Mouse (Mus musculus) lung, embryonic 15.5 days (tissue): Measurements from ENCODE around the gene Rbm14. TPM values are rescaled to one million over a fixed set of nuclear protein-coding genes. Genes with fewer than 3 reads are reported as not detected.

ENCODE experiments used
- ATAC-seq: fragments of 200-750 bp; cut with Nextera tagmentation; 2 replicates; pipeline ENCODE4 v1.8.0; 2017; ENCODE audit warnings: moderate number of reproducible peaks, borderline replicate concordance; ENCODE audit not compliant: low FRiP score, low TSS enrichment; ENCODE audit errors: extremely low read depth
- H3K27ac ChIP-seq: fragments of 300-500 bp; sonication (generic); 2 replicates; pipeline ENCODE4 v1.5.1; 2015; ENCODE audit warnings: moderate library complexity, mild to moderate bottlenecking, inconsistent platforms
- H3K27me3 ChIP-seq: fragments of 300-500 bp; sonication (generic); 2 replicates; pipeline ENCODE4 v1.6.1; 2015; ENCODE audit warnings: inconsistent platforms
- H3K36me3 ChIP-seq: fragments of 300-500 bp; sonication (generic); 2 replicates; pipeline ENCODE4 v1.6.1; 2015; ENCODE audit warnings: inconsistent platforms
- H3K4me1 ChIP-seq: fragments of 300-500 bp; sonication (generic); 2 replicates; pipeline ENCODE4 v1.6.1; 2015; ENCODE audit warnings: inconsistent platforms
- H3K4me2 ChIP-seq: fragments of 300-500 bp; sonication (generic); 2 replicates; pipeline ENCODE4 v1.6.1; 2015; ENCODE audit warnings: inconsistent platforms, mild to moderate bottlenecking, moderate library complexity
- H3K4me3 ChIP-seq: fragments of 300-500 bp; sonication (generic); 2 replicates; pipeline ENCODE4 v1.5.1; 2015; ENCODE audit warnings: mild to moderate bottlenecking, inconsistent platforms
- H3K9ac ChIP-seq: fragments of 300-500 bp; sonication (generic); 2 replicates; pipeline ENCODE4 v1.6.1; 2015; ENCODE audit warnings: inconsistent platforms
- H3K9me3 ChIP-seq: fragments of 300-500 bp; sonication (generic); 2 replicates; pipeline ENCODE4 v1.6.1; 2016; ENCODE audit warnings: inconsistent platforms
- WGBS: fragments of 180-500 bp; shearing (Covaris S2); methylation state at CpG from one replicate; pipeline ENCODE4 v1.1.7; 2015; 5-methylcytosine and 5-hydroxymethylcytosine counted together
- polyA plus RNA-seq: library from polyadenylated mRNA; unstranded; fragments of >200 nt; fragmentation: Nextera tagmentation; extraction: Ambion mirVana; gene quantifications from 2 replicates; pipeline ENCODE4 v1.2.1, GENCODE M21; 2015

The Rbm14 gene
- 91.3 and 95.3 TPM in 2 replicates for polyA plus RNA-seq

DNA sequence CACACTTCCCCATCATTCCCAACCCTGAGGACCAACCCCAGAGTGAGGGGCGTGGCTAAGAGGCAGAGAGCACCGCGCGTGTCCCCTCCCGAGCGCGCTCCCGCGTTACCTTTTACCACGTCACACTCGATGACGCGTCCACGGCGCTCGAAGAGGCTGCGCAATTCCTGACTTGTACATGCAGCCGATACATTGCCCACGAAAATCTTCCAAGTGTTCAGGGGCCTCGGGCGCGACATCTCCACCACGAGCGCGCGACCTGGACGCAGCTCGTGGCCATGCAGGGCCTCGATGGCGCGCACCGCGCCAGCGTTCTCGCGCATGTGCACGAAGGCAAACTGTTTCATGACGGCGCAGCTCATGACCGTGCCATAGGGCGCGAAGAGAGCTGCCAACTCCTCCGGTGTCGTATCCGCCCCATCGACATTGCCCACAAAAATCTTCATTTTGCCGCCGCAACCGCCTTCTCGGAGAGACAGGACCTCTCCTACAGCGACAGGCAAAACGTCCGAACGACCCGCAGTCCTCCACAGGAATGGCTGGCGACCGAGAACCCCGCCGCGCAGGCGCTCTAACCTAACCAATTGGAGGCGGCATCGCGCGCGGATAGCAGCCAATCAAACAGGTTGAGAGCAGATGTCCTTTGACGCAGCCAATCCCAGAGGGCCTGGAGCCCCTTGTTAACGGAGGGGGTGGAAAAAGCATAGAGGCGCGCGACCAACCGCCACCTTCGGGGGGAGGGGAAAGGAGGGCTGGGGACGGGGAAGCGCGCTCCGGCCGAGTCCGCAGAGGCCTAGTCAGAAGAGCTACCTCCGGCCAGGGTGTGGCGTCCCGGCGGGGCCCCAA is at the start of gene Rbm14, which contains the start of gene Gm21992:
Gene Rbm14, minus strand, starts transcription at position 572 of the 846 bp plus-strand sequence.
Gene Gm21992, minus strand, starts transcription at position 550 of the 846 bp plus-strand sequence.
- Histone ChIP-seq H3K4me3 (peak within 1 kb of the TSS; percentile 72), H3K9ac (peak within 1 kb of the TSS; percentile 83), H3K36me3 (no peaks in the 10 kb centered on the region; the same call in 1 of the 2 replicates), H3K4me2 (peak within 1 kb of the TSS; percentile 73), H3K27me3 (no peaks in the 10 kb centered on the region), H3K4me1 (peaks cover 15% of the 10 kb centered on the region), H3K9me3 (no peaks in the 10 kb centered on the region), H3K27ac (peak within 1 kb of the TSS; percentile 96)
- under 1% methylated on average over 83 of the region's 83 CpGs for WGBS
- ATAC-seq, result peak; percentile 98

DNA sequence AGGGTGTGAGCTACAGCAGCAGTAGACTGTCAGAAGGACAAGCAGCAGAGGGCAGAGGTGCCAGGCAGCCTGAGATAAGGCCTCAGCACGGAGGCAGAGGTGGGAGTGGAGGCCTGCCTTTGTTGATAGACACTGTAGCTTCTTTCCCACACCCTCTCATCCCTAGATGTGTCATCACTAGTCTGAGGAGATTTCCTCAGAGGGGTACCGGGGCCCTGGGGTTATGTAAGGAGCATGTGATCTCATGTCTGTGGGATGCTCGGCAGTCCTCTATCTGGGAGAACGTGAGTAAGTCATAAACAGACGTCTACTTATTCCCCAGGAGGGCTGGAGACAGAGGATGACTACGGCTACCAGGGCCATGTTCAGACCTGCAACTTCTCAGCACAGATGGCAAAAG is 47.6 kb upstream of the Rbm14 start:
- Histone ChIP-seq H3K4me1 (peaks cover 10% of the 10 kb centered on the region), H3K36me3 (no peaks in the 10 kb centered on the region), H3K9me3 (no peaks in the 10 kb centered on the region), H3K9ac (no peak overlapping the region), H3K4me2 (no peak overlapping the region), H3K4me3 (no peak overlapping the region), H3K27me3 (peaks cover 17% of the 10 kb centered on the region; the same call in 1 of the 2 replicates), H3K27ac (no peak overlapping the region)
- peak; percentile 21; the same call in 1 of the 2 replicates for ATAC-seq
- 49% methylated on average over 6 of the region's 6 CpGs for WGBS

DNA sequence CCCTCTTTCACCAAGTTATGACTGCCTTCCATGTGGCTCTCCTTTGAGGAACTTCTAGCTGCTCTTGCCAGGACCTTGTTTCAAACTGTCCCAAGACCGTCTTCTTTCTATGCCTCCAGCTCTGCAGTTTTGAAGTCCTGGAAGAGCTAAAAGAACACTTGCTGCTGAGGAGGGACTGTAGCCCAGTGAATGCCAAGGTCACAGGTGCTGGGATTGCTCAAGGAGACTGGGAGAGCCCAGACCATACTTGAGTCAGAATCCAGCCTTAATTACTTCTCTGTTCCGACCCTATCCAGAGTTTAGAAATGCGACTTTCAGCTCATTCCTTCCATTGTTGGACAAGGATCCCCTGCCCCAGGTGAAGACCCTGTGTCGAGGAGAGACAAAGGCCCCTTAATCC is 44.5 kb upstream of the Rbm14 start:
- H3K4me3 ChIP-seq, result no peak overlapping the region
- H3K27ac ChIP-seq, result no peak overlapping the region
- no peaks in the 10 kb centered on the region for H3K9me3 ChIP-seq
- 68% methylated on average over 4 of the region's 4 CpGs for WGBS
- H3K4me2 ChIP-seq, result no peak overlapping the region
- no peaks in the 10 kb centered on the region for H3K36me3 ChIP-seq
- no peak for ATAC-seq
- H3K27me3 ChIP-seq, result peaks cover 23% of the 10 kb centered on the region; the same call in 1 of the 2 replicates
- H3K9ac ChIP-seq, result no peak overlapping the region
- H3K4me1 ChIP-seq, result peaks cover 10% of the 10 kb centered on the region

DNA sequence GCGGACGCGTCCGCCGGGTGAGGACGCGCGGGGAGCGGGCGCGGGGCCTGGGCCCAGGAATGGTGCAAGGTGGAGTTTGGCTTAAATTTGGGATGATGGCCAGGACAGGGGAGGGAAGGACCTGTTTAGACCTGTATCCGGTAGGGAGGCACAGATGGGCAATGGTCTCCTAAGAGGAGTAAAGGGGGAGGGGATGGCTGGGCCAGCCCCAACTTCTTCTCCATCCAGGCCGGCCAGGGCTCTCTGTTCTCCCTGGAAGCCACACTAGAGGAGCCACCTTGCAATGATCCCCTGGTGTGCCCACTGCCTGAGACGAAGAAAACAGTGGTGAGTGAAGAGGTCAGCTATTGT is 44.0 kb upstream of the Rbm14 start:
- WGBS, result 3% methylated on average over 14 of the region's 14 CpGs
- Histone ChIP-seq H3K36me3 (no peaks in the 10 kb centered on the region), H3K9ac (peak overlapping the region; percentile 52), H3K9me3 (no peaks in the 10 kb centered on the region), H3K4me3 (peak overlapping the region; percentile 51), H3K27me3 (peaks cover 23% of the 10 kb centered on the region; the same call in 1 of the 2 replicates), H3K27ac (no peak overlapping the region), H3K4me2 (peak overlapping the region; percentile 95), H3K4me1 (peaks cover 10% of the 10 kb centered on the region)
- 0 out of 2 replicates have a peak, but pooled peaks have one; percentile 19 for ATAC-seq

DNA sequence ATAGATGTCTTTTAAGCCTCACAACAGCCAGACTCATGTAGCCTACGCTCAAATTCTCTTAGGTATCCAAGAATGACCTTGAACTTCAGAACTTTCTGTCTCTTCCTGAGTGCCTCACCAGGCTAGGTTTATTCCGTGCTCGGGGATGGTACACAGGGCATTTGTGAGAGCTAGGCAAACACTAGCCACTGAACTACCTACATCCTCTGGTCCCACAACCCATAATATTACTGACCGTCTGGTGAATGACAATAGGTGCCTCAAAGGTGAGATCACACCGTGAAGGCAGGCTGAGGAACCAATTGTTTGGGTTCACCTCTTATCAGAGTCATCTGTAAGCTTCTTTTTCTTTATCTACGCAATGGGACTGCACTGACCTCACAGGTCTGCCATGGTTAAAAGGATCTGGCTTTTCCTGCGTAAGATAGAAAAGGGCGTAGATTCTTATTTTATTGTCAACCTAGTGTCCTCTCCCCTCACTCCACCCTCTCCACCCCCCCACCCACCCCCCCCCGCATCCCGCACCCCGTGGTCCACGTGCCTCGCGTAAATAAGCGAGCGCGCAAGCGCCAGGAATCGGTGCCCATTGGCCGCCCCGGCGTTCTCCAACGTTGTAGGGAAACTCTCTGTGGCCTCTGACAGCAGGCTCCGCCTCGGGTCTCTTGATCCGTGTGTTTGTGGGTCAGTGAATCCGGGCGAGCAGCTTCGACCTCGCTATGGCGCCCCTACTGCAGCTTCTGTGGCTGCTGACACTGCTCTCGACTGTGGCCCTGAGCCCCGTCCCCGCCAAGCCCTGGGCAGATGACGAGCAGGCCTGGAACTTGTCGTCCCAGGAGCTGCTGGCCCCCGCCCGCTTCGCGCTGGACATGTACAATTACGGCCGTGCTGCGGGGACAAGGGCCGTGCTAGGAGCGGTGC is 43.4 kb upstream of the Rbm14 start, which contains the start of gene Ctsf:
Gene Ctsf, plus strand, starts transcription at position 579 of the 918 bp plus-strand sequence.
- Histone ChIP-seq H3K9me3 (no peaks in the 10 kb centered on the region), H3K4me1 (peaks cover 10% of the 10 kb centered on the region), H3K36me3 (no peaks in the 10 kb centered on the region), H3K4me3 (peak within 1 kb of the TSS; percentile 51), H3K27ac (no peak within 1 kb of the TSS), H3K9ac (peak within 1 kb of the TSS; percentile 52), H3K27me3 (peaks cover 23% of the 10 kb centered on the region; the same call in 1 of the 2 replicates), H3K4me2 (peak within 1 kb of the TSS; percentile 95)
- 3% methylated on average over 45 of the region's 45 CpGs for WGBS
- peak; percentile 89; the same call in 1 of the 2 replicates for ATAC-seq

DNA sequence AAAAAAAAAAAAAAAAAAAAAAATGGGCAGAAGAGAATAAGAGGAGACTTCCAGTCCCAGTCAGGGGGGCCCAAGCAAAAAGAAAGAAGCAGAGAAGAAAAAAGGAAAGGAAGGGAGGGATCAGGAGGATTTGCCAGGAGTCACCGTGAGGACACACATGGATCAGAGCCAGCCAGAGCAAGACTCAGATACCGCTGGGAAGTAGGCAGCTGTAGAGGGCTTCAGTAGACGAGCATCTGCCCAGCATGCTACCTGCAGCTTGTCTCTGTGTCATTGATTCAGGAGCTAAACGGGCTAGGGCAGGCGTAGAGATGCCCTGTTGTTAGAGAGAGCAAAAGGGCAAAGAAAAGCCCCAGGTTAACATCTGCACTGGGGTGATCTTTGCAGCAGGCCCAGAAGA is 38.8 kb upstream of the Rbm14 start:
- Histone ChIP-seq H3K9ac (no peak overlapping the region), H3K4me2 (no peak overlapping the region), H3K4me1 (peaks cover 7% of the 10 kb centered on the region), H3K27ac (no peak overlapping the region), H3K27me3 (peaks cover 22% of the 10 kb centered on the region; the same call in 1 of the 2 replicates), H3K9me3 (no peaks in the 10 kb centered on the region), H3K36me3 (no peaks in the 10 kb centered on the region), H3K4me3 (no peak overlapping the region)
- no peak for ATAC-seq
- WGBS, result 42% methylated on average over 5 of the region's 5 CpGs

DNA sequence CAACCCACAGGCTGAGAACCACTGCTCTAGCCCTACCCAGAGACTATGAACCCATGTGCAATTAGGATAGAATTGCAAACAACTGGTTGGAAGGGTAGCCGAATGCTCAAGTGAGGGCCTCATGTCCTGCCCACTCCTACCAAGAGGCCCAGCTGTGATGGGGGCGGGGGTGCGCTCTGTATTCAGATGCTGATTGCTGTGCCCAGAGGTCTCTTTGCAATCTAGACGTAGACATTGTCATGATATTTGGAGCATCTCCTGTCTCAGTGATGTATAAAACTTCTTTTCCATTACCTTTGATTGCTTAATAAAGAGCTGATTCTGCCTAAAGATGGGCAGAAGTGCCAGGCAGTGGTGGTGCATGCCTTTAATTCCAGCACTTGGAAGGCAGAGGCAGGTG is 38.4 kb upstream of the Rbm14 start:
- WGBS, result 51% methylated on average over 4 of the region's 4 CpGs
- no peak for ATAC-seq
- H3K4me2 ChIP-seq, result no peak overlapping the region
- H3K4me1 ChIP-seq, result peaks cover 5% of the 10 kb centered on the region; the same call in 1 of the 2 replicates
- no peak overlapping the region for H3K27ac ChIP-seq
- no peak overlapping the region for H3K9ac ChIP-seq
- peaks cover 21% of the 10 kb centered on the region; the same call in 1 of the 2 replicates for H3K27me3 ChIP-seq
- no peaks in the 10 kb centered on the region for H3K36me3 ChIP-seq
- H3K9me3 ChIP-seq, result no peaks in the 10 kb centered on the region
- no peak overlapping the region for H3K4me3 ChIP-seq

DNA sequence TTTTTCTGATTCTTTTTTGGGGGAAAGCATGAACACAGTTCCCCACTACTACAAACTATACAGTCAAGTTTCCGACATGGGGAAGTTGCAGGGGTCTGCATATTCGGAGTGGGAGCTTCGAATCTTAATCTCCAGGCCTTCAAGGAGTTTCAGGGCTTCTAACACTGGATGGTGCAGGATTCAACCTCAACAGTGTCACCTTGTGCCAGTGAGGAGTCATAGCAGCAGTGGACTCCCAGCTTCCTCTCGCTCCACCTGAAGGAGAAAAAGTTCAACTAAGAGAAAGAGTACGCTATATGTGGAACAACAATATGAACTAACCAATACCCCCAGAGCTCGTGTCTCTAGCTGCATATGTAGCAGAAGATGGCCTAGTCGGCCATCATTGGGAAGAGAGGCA is 36.1 kb upstream of the Rbm14 start:
- Histone ChIP-seq H3K27me3 (peaks cover 7% of the 10 kb centered on the region; the same call in 1 of the 2 replicates), H3K9me3 (no peaks in the 10 kb centered on the region), H3K4me1 (no peaks in the 10 kb centered on the region), H3K27ac (no peak overlapping the region), H3K4me3 (no peak overlapping the region), H3K9ac (no peak overlapping the region), H3K36me3 (no peaks in the 10 kb centered on the region), H3K4me2 (no peak overlapping the region)
- ATAC-seq, result no peak
- 30% methylated on average over 7 of the region's 7 CpGs for WGBS

DNA sequence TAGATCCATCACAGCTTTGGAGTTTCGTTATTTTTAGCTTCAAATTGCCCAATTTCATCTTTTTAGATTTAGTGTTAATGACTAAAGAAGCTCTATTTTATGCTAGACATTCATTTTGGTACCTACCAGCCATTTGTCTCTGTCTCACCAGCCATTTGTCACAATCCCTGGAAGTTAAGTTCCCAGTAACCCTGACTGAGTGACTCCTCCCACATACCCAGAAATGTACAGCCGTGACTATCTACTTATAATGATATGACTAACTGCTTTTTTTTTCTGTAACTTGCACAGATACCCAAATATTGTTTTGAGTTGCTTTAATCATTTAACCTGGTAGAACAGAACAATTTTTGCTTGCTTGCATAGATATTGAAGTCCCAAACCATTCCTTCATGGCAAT is 34.4 kb upstream of the Rbm14 start:
- Histone ChIP-seq H3K4me2 (no peak overlapping the region), H3K4me3 (no peak overlapping the region), H3K27me3 (peaks cover 13% of the 10 kb centered on the region; the same call in 1 of the 2 replicates), H3K4me1 (no peaks in the 10 kb centered on the region), H3K27ac (no peak overlapping the region), H3K9ac (no peak overlapping the region), H3K9me3 (no peaks in the 10 kb centered on the region), H3K36me3 (no peaks in the 10 kb centered on the region)
- 52% methylated on average over 2 of the region's 2 CpGs for WGBS
- no peak for ATAC-seq

DNA sequence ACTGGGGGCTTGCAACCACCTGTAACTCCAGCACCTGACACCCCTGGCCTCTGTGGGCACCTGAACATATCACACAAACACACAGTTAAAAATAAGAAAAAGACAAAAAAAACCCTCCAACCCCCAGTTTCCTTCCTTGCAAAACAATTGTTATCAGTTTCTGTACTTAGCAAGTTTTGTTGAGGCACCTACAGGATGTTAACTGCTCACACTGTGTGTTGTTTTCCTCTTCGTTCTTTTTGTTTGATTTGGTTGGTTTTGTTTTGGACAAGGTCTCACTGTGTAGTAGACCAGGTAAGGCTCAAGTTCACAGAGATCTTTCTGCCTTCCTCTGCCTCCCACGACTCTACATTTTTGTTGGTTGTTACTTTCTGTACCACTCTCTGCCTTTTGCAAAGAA is 31.2 kb upstream of the Rbm14 start:
- 52% methylated on average over 2 of the region's 2 CpGs for WGBS
- ATAC-seq, result no peak
- H3K4me2 ChIP-seq, result no peak overlapping the region
- no peak overlapping the region for H3K4me3 ChIP-seq
- peaks cover 5% of the 10 kb centered on the region; the same call in 1 of the 2 replicates for H3K4me1 ChIP-seq
- no peaks in the 10 kb centered on the region for H3K36me3 ChIP-seq
- H3K9ac ChIP-seq, result no peak overlapping the region
- no peak overlapping the region for H3K27ac ChIP-seq
- H3K9me3 ChIP-seq, result no peaks in the 10 kb centered on the region
- peaks cover 20% of the 10 kb centered on the region for H3K27me3 ChIP-seq

DNA sequence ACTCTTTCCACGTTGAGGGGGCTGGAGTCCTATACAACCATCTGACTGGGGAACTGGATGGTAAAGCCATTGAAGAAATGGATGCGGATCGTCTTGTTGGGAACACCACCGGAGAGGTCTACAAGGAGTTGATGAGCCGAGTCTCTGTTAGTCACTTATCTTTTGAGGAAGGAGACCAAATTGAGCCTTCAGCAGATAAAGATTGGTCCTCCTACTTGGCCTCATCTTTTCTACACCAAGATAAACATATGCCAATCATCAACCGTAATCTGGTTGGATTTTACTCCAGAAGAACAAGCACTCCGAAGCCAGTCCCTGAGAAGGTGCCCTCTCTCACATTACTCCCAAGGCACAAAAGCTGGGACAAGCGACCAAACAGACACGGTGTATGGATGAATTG is 29.4 kb upstream of the Rbm14 start:
- Histone ChIP-seq H3K4me1 (peaks cover 5% of the 10 kb centered on the region; the same call in 1 of the 2 replicates), H3K36me3 (no peaks in the 10 kb centered on the region), H3K27me3 (peaks cover 16% of the 10 kb centered on the region), H3K27ac (no peak overlapping the region), H3K9me3 (no peaks in the 10 kb centered on the region), H3K4me3 (no peak overlapping the region), H3K9ac (no peak overlapping the region), H3K4me2 (no peak overlapping the region)
- no peak for ATAC-seq
- 79% methylated on average over 9 of the region's 9 CpGs for WGBS
